Mouse (Mus musculus) monocyte, adult 59 days (primary cell): ENCODE data around the gene 1500009L16Rik. TPM values are rescaled to one million over a fixed set of nuclear protein-coding genes. Genes with fewer than 3 reads are reported as not detected.

Experiments
- total RNA-seq, 2 experiments: library from RNA; stranded (reverse); gene quantifications; one replicate each; pipeline ENCODE4 v1.2.4; 2023

1500009L16Rik gene
- total RNA-seq: not detected

DNA sequence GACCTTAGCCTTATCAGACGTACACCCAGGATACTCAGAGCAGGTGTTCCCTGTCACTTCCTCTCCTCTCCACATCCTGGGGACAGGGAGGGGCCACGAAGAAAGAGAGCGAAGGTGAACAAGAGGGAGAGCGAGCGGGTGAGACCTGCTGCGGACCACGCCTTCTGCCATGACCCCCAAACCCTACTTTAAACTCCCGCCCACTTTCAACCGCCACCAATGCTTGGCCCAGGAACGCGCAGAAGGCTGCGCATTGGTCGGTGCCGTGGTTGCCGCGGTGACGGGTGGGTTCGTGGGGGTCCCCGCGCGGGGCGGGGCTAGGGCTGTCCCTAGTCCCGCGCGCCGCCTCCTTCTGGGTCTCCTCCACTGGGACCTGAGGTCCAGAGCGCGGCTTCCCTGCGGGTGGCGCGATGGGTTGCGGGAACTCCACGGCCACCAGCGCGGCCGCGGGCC lies at the start of gene 1500009L16Rik:
Gene 1500009L16Rik (plus strand): TSS at position 287 of the 453 bp plus-strand sequence.

Other genes starting within 250 kb of the 1500009L16Rik start
- not detected for gene Aldh1l2, start 188.7 kb upstream of the 1500009L16Rik start, total RNA-seq
- 10 to 100 TPM; 37.8 to 40.0 TPM for gene Washc4, start 179.1 kb upstream of the 1500009L16Rik start, total RNA-seq
- gene Appl2, start 74.1 kb upstream of the 1500009L16Rik start, total RNA-seq: 10 to 100 TPM; 50.7 to 52.6 TPM